Mouse (Mus musculus): ENCODE results near the gene Olfr577. TPM values are rescaled to one million over a fixed set of nuclear protein-coding genes. Genes with fewer than 3 reads are reported as not detected.

The Olfr577 gene
- not detected in 2 replicates for polyA plus RNA-seq (2012; ENCODE audit: low replicate concordance)

GRCm38 (mm10) chr7:102975843-102976242 lies at the start of gene Olfr577:
Gene Olfr577 (minus strand): TSS chr7:102975943.

GRCm38 (mm10) chr7:102989224-102989623 lies 13.5 kb upstream of the Olfr577 start, which contains the start of gene Olfr578:
Gene Olfr578 (minus strand): TSS chr7:102989324.

GRCm38 (mm10) chr7:102962360-102962759 lies 13.4 kb downstream of the Olfr577 start, which contains the start of gene Olfr576:
Gene Olfr576 (plus strand): TSS chr7:102962660.

GRCm38 (mm10) chr7:102958593-102958992 lies 17.1 kb downstream of the Olfr577 start, which contains the start of gene Olfr575:
Gene Olfr575 (minus strand): TSS chr7:102958775.

GRCm38 (mm10) chr7:102948167-102948566 lies 27.6 kb downstream of the Olfr577 start, which contains the start of gene Olfr574:
Gene Olfr574 (plus strand): TSS chr7:102948467.

GRCm38 (mm10) chr7:102942475-102942874 lies 33.3 kb downstream of the Olfr577 start, which contains the start of gene Olfr573-ps1:
Gene Olfr573-ps1 (minus strand): TSS chr7:102942575.

GRCm38 (mm10) chr7:102924109-102924508 lies 51.6 kb downstream of the Olfr577 start, which contains the start of gene Olfr572:
Gene Olfr572 (plus strand): TSS chr7:102924409.

Other genes with a start within 250 kb of the Olfr577 start
- not detected in 2 replicates for gene Olfr559, start 248.5 kb downstream of the Olfr577 start, polyA plus RNA-seq (2012; ENCODE audit: low replicate concordance)
- gene Olfr560, start 216.6 kb downstream of the Olfr577 start, polyA plus RNA-seq (2012; ENCODE audit: low replicate concordance), result not detected in 2 replicates
- not detected in 2 replicates for gene Olfr78, start 216.5 kb downstream of the Olfr577 start, polyA plus RNA-seq (2012; ENCODE audit: low replicate concordance)
- not detected in 2 replicates for gene Olfr561, start 204.7 kb downstream of the Olfr577 start, polyA plus RNA-seq (2012; ENCODE audit: low replicate concordance)
- gene Olfr564, start 172.5 kb downstream of the Olfr577 start, polyA plus RNA-seq (2012; ENCODE audit: low replicate concordance), result not detected in 2 replicates
- not detected in 2 replicates for gene Olfr566, start 117.2 kb downstream of the Olfr577 start, polyA plus RNA-seq (2012; ENCODE audit: low replicate concordance)
- gene Olfr568, start 98.8 kb downstream of the Olfr577 start, polyA plus RNA-seq (2012; ENCODE audit: low replicate concordance), result not detected in 2 replicates
- gene Olfr569, start 85.1 kb downstream of the Olfr577 start, polyA plus RNA-seq (2012; ENCODE audit: low replicate concordance), result not detected in 2 replicates
- not detected in 2 replicates for gene Olfr570, start 81.4 kb downstream of the Olfr577 start, polyA plus RNA-seq (2012; ENCODE audit: low replicate concordance)
- not detected in 2 replicates for gene Olfr571, start 58.4 kb downstream of the Olfr577 start, polyA plus RNA-seq (2012; ENCODE audit: low replicate concordance)
- gene Olfr572, start 51.5 kb downstream of the Olfr577 start, polyA plus RNA-seq (2012; ENCODE audit: low replicate concordance), result not detected in 2 replicates
- gene Olfr573-ps1, start 33.4 kb downstream of the Olfr577 start, polyA plus RNA-seq (2012; ENCODE audit: low replicate concordance), result 0.21 TPM in 1 of 2 replicates, not detected in the other
- gene Olfr574, start 27.5 kb downstream of the Olfr577 start, polyA plus RNA-seq (2012; ENCODE audit: low replicate concordance), result not detected in 2 replicates
- not detected in 2 replicates for gene Olfr575, start 17.2 kb downstream of the Olfr577 start, polyA plus RNA-seq (2012; ENCODE audit: low replicate concordance)
- gene Olfr576, start 13.3 kb downstream of the Olfr577 start, polyA plus RNA-seq (2012; ENCODE audit: low replicate concordance), result not detected in 2 replicates
- gene Olfr578, start 13.4 kb upstream of the Olfr577 start, polyA plus RNA-seq (2012; ENCODE audit: low replicate concordance), result not detected in 2 replicates
- gene Olfr582, start 62.1 kb upstream of the Olfr577 start, polyA plus RNA-seq (2012; ENCODE audit: low replicate concordance), result not detected in 2 replicates
- not detected in 2 replicates for gene Olfr583, start 75.4 kb upstream of the Olfr577 start, polyA plus RNA-seq (2012; ENCODE audit: low replicate concordance)
- not detected in 2 replicates for gene Olfr584, start 105.9 kb upstream of the Olfr577 start, polyA plus RNA-seq (2012; ENCODE audit: low replicate concordance)
- not detected in 2 replicates for gene Olfr585, start 121.8 kb upstream of the Olfr577 start, polyA plus RNA-seq (2012; ENCODE audit: low replicate concordance)
- not detected in 2 replicates for gene Olfr586, start 149.7 kb upstream of the Olfr577 start, polyA plus RNA-seq (2012; ENCODE audit: low replicate concordance)
- not detected in 2 replicates for gene Olfr588-ps1, start 164.9 kb upstream of the Olfr577 start, polyA plus RNA-seq (2012; ENCODE audit: low replicate concordance)
- gene Olfr589, start 180.4 kb upstream of the Olfr577 start, polyA plus RNA-seq (2012; ENCODE audit: low replicate concordance), result not detected in 2 replicates
- gene Olfr591, start 202.4 kb upstream of the Olfr577 start, polyA plus RNA-seq (2012; ENCODE audit: low replicate concordance), result not detected in 2 replicates
- gene Olfr592, start 208.9 kb upstream of the Olfr577 start, polyA plus RNA-seq (2012; ENCODE audit: low replicate concordance), result not detected in 2 replicates
- not detected in 2 replicates for gene Olfr593, start 235.9 kb upstream of the Olfr577 start, polyA plus RNA-seq (2012; ENCODE audit: low replicate concordance)
- gene Olfr594, start 241.1 kb upstream of the Olfr577 start, polyA plus RNA-seq (2012; ENCODE audit: low replicate concordance), result not detected in 2 replicates

All from leukemia stem cell, adult 10-12 weeks (primary cell).